Mouse (Mus musculus): ENCODE data around the gene Entpd3. TPM values are rescaled to one million over a fixed set of nuclear protein-coding genes. Genes with fewer than 3 reads are reported as not detected.

Entpd3 gene
- total RNA-seq (2017): 0.75 TPM in 1 of 2 replicates, not detected in the other

GRCm38 (mm10) chr9:120539662-120540251, at the start of gene Entpd3:
TSS of gene Entpd3 (plus strand) at chr9:120539818.
- peak; percentile 34 to 50; a peak in 3 of 4 replicates for ATAC-seq (replicated peaks in 1 of 2; ENCODE audit: insufficient read depth in 1 of 2, low FRiP score in 2 of 2, low TSS enrichment in 1 of 2, low read depth in 1 of 2, poor library complexity in 2 of 2, severe bottlenecking in 2 of 2)

DNA sequence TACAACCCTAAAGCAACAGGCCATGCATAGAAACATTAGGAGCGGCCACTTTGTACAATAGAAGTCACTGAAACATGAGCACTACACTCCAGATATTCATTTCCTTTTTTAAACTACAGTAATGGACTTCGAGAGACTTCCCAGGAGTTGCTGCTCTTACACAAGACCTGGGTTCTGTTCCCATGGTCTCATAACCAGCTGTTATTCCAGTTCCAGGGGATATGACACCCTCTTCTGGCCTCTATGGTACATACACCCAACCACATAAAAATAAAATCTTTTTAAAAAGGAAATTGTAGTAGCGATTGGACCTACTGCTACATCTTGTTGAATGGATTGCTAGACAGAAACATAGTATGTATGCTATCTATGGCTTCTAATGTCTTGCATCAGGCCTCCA, 48.1 kb upstream of the Entpd3 start:
- no peak for ATAC-seq (replicated peaks in 1 of 2; ENCODE audit: insufficient read depth in 1 of 2, low FRiP score in 2 of 2, low TSS enrichment in 1 of 2, low read depth in 1 of 2, poor library complexity in 2 of 2, severe bottlenecking in 2 of 2)

GRCm38 (mm10) chr9:120492010-120492399, 47.6 kb upstream of the Entpd3 start, which contains the start of gene Eif1b:
TSS of gene Eif1b (plus strand) at chr9:120492232.
- 0 out of 4 replicates have a peak, but pooled peaks have one; percentile 1 to 6 for ATAC-seq (replicated peaks in 1 of 2; ENCODE audit: insufficient read depth in 1 of 2, low FRiP score in 2 of 2, low TSS enrichment in 1 of 2, low read depth in 1 of 2, poor library complexity in 2 of 2, severe bottlenecking in 2 of 2)

GRCm38 (mm10) chr9:120492400-120493351, 46.9 kb upstream of the Entpd3 start:
- ATAC-seq (replicated peaks in 1 of 2; ENCODE audit: insufficient read depth in 1 of 2, low FRiP score in 2 of 2, low TSS enrichment in 1 of 2, low read depth in 1 of 2, poor library complexity in 2 of 2, severe bottlenecking in 2 of 2): peak; percentile 35 to 70; a peak in 3 of 4 replicates

- ATAC-seq (replicated peaks in 1 of 2; ENCODE audit: insufficient read depth in 1 of 2, low FRiP score in 2 of 2, low TSS enrichment in 1 of 2, low read depth in 1 of 2, poor library complexity in 2 of 2, severe bottlenecking in 2 of 2): no peak
Observed at GRCm38 (mm10) chr9:120493781-120494180, 45.8 kb upstream of the Entpd3 start.

GRCm38 (mm10) chr9:120496691-120497090, 42.9 kb upstream of the Entpd3 start:
- peak; percentile 20 to 56; a peak in 3 of 4 replicates for ATAC-seq (replicated peaks in 1 of 2; ENCODE audit: insufficient read depth in 1 of 2, low FRiP score in 2 of 2, low TSS enrichment in 1 of 2, low read depth in 1 of 2, poor library complexity in 2 of 2, severe bottlenecking in 2 of 2)

GRCm38 (mm10) chr9:120497983-120498382, 41.6 kb upstream of the Entpd3 start:
- ATAC-seq (replicated peaks in 1 of 2; ENCODE audit: insufficient read depth in 1 of 2, low FRiP score in 2 of 2, low TSS enrichment in 1 of 2, low read depth in 1 of 2, poor library complexity in 2 of 2, severe bottlenecking in 2 of 2): no peak

DNA sequence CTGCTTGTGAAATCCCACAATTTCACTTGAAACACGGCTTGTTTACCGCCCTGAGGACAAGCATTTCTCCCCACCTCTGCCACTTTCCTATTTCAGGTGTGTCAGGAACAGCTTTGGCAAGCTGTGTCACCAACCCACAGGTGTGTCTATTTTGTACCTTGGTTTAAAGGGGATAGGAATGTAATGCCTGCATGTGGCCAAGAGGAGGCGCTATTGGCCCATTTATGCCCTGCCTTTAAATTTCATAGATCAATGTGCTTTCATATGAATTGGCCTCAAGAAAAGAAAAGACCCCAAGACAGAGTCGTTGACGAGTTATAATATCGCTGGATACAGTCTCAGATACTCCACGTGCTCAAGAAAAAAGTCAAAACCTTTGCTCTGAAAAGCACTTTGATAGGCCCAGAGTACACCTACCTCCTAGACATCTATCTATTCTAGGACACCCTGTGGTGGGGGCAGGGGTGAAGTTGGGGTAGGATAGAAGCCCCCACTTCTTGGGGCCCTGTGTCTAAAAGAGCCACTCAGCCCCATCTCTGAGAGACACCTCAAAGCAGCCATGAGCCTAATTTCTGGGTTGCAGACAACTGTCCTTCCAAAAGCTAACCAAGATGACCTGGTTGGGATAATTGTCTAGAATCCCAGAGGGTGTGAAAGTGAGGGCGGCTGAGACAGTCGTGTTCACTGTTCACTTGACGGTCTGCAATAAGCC, 38.3 kb upstream of the Entpd3 start:
- ATAC-seq (replicated peaks in 1 of 2; ENCODE audit: insufficient read depth in 1 of 2, low FRiP score in 2 of 2, low TSS enrichment in 1 of 2, low read depth in 1 of 2, poor library complexity in 2 of 2, severe bottlenecking in 2 of 2): no peak; a peak in 1 of 4 replicates

DNA sequence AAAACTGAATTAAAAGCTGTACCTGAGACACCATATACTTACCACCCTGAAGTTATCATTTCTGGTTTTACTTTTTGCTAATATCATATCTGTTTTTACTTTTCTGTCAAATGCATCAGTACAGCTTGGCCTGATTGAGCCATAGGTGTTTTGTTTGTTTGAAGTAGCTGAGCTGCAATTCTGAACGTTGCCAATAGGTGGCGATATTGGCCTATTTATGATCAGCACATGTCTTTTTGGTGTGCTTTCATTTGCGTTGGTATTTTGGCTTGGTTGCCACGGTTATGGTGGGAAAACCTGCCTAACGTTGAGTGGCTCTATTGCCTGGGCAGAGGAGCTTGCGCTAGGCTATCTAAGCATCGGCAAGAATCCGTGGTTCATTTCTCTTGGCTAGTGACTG, 37.6 kb upstream of the Entpd3 start:
- ATAC-seq (replicated peaks in 1 of 2; ENCODE audit: insufficient read depth in 1 of 2, low FRiP score in 2 of 2, low TSS enrichment in 1 of 2, low read depth in 1 of 2, poor library complexity in 2 of 2, severe bottlenecking in 2 of 2): peak; percentile 75 to 80

DNA sequence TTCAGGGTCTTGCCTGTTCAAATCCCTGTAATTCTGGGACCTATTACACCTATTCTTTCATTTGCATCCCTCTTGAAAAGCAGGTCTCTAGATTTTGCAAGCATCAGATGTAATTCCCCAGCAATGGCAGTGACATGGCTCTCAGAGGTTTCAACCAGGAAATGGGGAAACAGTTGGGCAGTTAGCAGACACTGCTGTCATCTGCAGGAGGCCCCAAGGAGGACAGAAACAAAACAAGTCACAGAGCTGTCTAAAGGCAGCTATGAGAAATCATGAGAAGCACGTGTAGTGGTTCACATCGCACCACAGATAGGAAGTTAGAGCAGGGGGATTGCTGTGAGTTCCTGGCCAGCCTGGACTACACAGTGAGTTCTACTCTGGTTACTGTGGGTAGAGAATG, 35.2 kb upstream of the Entpd3 start:
- no peak; a peak in 1 of 4 replicates for ATAC-seq (replicated peaks in 1 of 2; ENCODE audit: insufficient read depth in 1 of 2, low FRiP score in 2 of 2, low TSS enrichment in 1 of 2, low read depth in 1 of 2, poor library complexity in 2 of 2, severe bottlenecking in 2 of 2)

- no peak for ATAC-seq (replicated peaks in 1 of 2; ENCODE audit: insufficient read depth in 1 of 2, low FRiP score in 2 of 2, low TSS enrichment in 1 of 2, low read depth in 1 of 2, poor library complexity in 2 of 2, severe bottlenecking in 2 of 2)
Observed at GRCm38 (mm10) chr9:120511781-120512180, 27.8 kb upstream of the Entpd3 start.

- peak; percentile 27 to 39; a peak in 2 of 4 replicates for ATAC-seq (replicated peaks in 1 of 2; ENCODE audit: insufficient read depth in 1 of 2, low FRiP score in 2 of 2, low TSS enrichment in 1 of 2, low read depth in 1 of 2, poor library complexity in 2 of 2, severe bottlenecking in 2 of 2)
Observed at GRCm38 (mm10) chr9:120516720-120517119, 22.9 kb upstream of the Entpd3 start.

DNA sequence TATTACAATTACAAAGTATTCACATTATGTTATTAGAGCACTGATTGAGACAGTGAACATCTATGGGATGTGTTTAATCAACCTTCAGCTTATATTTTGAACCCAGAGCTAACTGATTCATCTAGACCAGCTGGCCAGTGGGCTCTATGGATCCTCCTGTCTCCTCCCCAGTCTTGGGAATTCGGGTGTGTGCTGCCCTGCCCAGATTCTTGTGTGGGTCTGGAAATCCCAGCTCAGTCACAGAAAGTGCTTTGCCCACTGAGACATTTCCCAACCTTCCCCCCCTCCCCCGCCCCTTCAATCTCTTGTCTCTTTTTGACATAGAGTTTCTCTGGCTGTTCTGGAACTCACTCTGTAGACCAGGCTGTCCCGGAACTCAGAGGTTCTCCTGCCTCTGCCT, 20.7 kb upstream of the Entpd3 start:
- no peak for ATAC-seq (replicated peaks in 1 of 2; ENCODE audit: insufficient read depth in 1 of 2, low FRiP score in 2 of 2, low TSS enrichment in 1 of 2, low read depth in 1 of 2, poor library complexity in 2 of 2, severe bottlenecking in 2 of 2)

- ATAC-seq (replicated peaks in 1 of 2; ENCODE audit: insufficient read depth in 1 of 2, low FRiP score in 2 of 2, low TSS enrichment in 1 of 2, low read depth in 1 of 2, poor library complexity in 2 of 2, severe bottlenecking in 2 of 2): no peak
Observed at GRCm38 (mm10) chr9:120519469-120520125, 20.0 kb upstream of the Entpd3 start.

DNA sequence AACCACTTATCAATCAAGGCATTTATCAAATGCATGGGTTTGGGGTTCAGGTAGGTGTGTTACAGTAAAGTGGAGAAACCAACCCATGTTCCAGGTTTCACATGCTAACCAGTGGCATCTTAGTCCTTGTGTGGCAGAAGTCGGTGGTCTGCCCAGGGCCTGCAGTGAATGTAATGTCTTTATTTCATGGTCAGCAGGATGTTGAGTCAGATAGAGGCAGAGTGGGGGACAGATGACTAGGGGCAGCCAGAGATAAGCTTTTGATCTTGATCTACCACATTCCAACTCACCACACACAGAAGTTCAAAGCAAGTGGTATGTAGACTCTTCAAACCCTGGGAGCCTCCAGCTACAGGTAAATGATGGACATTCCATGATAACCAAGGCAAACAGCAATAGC, 18.5 kb upstream of the Entpd3 start:
- no peak for ATAC-seq (replicated peaks in 1 of 2; ENCODE audit: insufficient read depth in 1 of 2, low FRiP score in 2 of 2, low TSS enrichment in 1 of 2, low read depth in 1 of 2, poor library complexity in 2 of 2, severe bottlenecking in 2 of 2)

- 0 out of 4 replicates have a peak, but pooled peaks of 1 of the 2 experiments have one; percentile 14 for ATAC-seq (replicated peaks in 1 of 2; ENCODE audit: insufficient read depth in 1 of 2, low FRiP score in 2 of 2, low TSS enrichment in 1 of 2, low read depth in 1 of 2, poor library complexity in 2 of 2, severe bottlenecking in 2 of 2)
Observed at GRCm38 (mm10) chr9:120527270-120527669, 12.3 kb upstream of the Entpd3 start.

GRCm38 (mm10) chr9:120527919-120528318, 11.7 kb upstream of the Entpd3 start:
- no peak for ATAC-seq (replicated peaks in 1 of 2; ENCODE audit: insufficient read depth in 1 of 2, low FRiP score in 2 of 2, low TSS enrichment in 1 of 2, low read depth in 1 of 2, poor library complexity in 2 of 2, severe bottlenecking in 2 of 2)
